Mouse (Mus musculus) G1E (cell line): ENCODE measurements around the gene Clpb. TPM values are rescaled to one million over a fixed set of nuclear protein-coding genes. Genes with fewer than 3 reads are reported as not detected.

Experiments used
- ATAC-seq: 2 replicates; pipeline ENCODE4 v1.8.0; 2016; ENCODE audit warnings: mild to moderate bottlenecking; ENCODE audit not compliant: insufficient number of reproducible peaks, poor library complexity, low FRiP score, severe bottlenecking; ENCODE audit errors: extremely low read depth
- DNase-seq: peaks from one replicate; pipeline ENCODE4 v3.0.0; 2012; ENCODE audit warnings: low spot score
- H3K27me3 ChIP-seq: 2 replicates; pipeline ENCODE4 v1.6.1; 2012; ENCODE audit warnings: mild to moderate bottlenecking, low read length, inconsistent platforms; ENCODE audit not compliant: insufficient read depth
- H3K36me3 ChIP-seq: replicated peaks from 2 replicates; pipeline ENCODE3; 2012; ENCODE audit warnings: mild to moderate bottlenecking, inconsistent platforms
- H3K4me1 ChIP-seq: 2 replicates; pipeline ENCODE4 v1.6.1; 2012; ENCODE audit warnings: low read depth, low read length, inconsistent platforms, mixed read lengths; ENCODE audit not compliant: insufficient read depth
- H3K4me3 ChIP-seq: 2 replicates; pipeline ENCODE4 v1.5.1; 2012; ENCODE audit warnings: low read depth, mild to moderate bottlenecking, inconsistent platforms, low read length, moderate library complexity, mixed read lengths
- H3K9me3 ChIP-seq: replicated peaks from 2 replicates; pipeline ENCODE4 v1.6.1; 2012; ENCODE audit warnings: inconsistent platforms
- CTCF ChIP-seq: IDR thresholded peaks from 2 replicates; pipeline ENCODE4 v1.5.1; 2012; ENCODE audit warnings: low read depth, low read length, inconsistent platforms, mixed read lengths
- GATA1 ChIP-seq: IDR thresholded peaks from 2 replicates; pipeline ENCODE4 v1.6.1; 2012; ENCODE audit warnings: borderline replicate concordance, low read length, inconsistent platforms, mixed read lengths
- GATA2 ChIP-seq: IDR thresholded peaks from 2 replicates; pipeline ENCODE4 v1.6.1; 2012; ENCODE audit warnings: low read depth, low read length, inconsistent platforms, borderline replicate concordance
- POLR2AphosphoS5 ChIP-seq: IDR thresholded peaks from 2 replicates; pipeline ENCODE4 v1.6.1; 2012; ENCODE audit warnings: low read depth, low read length, inconsistent platforms; ENCODE audit not compliant: insufficient replicate concordance
- TAL1 ChIP-seq: conservative IDR thresholded peaks from 2 replicates; pipeline ENCODE4 v1.6.1; 2012; ENCODE audit warnings: low read depth, low read length, inconsistent platforms, mixed read lengths
- polyA plus RNA-seq: library from polyadenylated mRNA; stranded (reverse); fragments of >175 nt; gene quantifications from 2 replicates; pipeline ENCODE4 v1.2.3, GENCODE M21; 2012
- total RNA-seq, 2 experiments: library from RNA; stranded (forward) in 1 of 2; stranded (reverse) in 1 of 2; fragments of 200-1000 nt in 1 of 2; fragments of >200 nt in 1 of 2; fragmentation: Nextera tagmentation in 1 of 2; gene quantifications; 2 replicates each; pipeline ENCODE4 v1.2.3; 2014 to 2017

Clpb gene
- total and polyA plus RNA-seq, 3 experiments = 17.5 to 23.1 (median 20.2) TPM

DNA sequence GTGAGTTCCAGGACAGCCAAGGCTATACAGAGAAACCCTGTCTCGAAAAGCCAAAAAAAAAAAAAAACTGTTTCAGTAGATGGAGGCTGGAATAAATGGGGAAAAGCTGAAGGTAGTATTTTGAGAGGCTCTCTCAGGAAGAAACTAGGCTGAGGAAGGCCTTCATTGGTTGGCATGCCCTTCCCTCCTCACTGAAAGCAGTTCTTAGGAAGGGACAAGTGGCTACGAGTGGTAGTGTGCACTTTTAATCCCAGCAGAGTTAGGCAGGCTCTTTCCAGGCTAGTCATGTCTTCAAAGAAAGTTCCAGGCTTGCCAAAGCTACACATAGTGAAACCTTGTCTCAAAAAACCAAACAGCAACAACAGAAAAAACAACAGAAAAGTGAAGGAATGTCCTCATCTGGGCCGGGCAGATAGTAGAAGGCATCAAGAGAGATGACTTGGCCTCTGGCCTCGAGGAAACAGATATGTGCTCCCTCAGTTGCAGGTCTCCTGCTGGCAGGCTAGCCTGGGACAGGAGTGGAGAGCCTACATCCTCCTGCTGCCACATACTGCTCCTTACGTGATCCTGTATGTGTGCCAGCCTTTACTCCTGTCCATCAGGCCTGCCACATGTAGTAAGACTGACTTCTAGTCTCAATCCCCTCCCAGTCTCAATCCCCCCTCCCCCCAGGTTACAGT, 8.3 kb downstream of the Clpb start:
- no peak for DNase-seq

DNA sequence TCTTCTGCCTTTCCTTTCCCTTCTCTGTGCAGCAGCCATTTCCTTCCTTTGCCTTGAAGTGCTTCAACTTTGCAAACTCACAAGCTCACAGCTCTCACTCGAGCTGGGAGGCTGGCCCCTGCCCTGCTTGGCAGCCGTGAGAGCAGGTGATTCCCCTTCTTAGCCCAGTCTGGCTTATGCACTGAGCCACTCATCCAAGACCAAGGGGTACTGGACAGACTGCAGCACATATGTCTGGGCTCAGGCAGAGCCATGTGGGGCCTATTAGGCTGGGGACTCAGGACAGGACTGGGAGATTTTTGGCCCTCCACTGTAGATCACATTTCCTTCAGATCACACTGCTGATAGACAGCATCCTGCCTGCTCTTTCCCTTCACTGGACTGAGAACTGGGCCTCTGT, 10.1 kb downstream of the Clpb start:
- Histone ChIP-seq H3K4me1 (peaks cover 2% of the 10 kb centered on the region; the same call in 1 of the 2 replicates), H3K36me3 (peaks cover 62% of the 10 kb centered on the region), H3K27me3 (no peaks in the 10 kb centered on the region), H3K9me3 (no peaks in the 10 kb centered on the region), H3K4me3 (no peak overlapping the region)
- ATAC-seq = no peak
- TF ChIP-seq POLR2AphosphoS5 (no peak), TAL1 (no peak), GATA2 (no peak), GATA1 (no peak), CTCF (no peak)
- no peak for DNase-seq

More for the DNA sequence above, 8.3 kb downstream of the Clpb start:
- no peak for TF ChIP-seq CTCF
- no peak for TF ChIP-seq GATA1
- TF ChIP-seq POLR2AphosphoS5 = no peak
- TF ChIP-seq GATA2 = no peak
- TF ChIP-seq TAL1 = no peak
- Histone ChIP-seq H3K9me3 (no peaks in the 10 kb centered on the region), H3K36me3 (peaks cover 68% of the 10 kb centered on the region), H3K27me3 (no peaks in the 10 kb centered on the region), H3K4me3 (no peak overlapping the region), H3K4me1 (peaks cover 2% of the 10 kb centered on the region; the same call in 1 of the 2 replicates)
- no peak for ATAC-seq

- Histone ChIP-seq H3K4me1 (peaks cover 7% of the 10 kb centered on the region), H3K4me3 (no peak overlapping the region), H3K36me3 (peaks cover 57% of the 10 kb centered on the region), H3K9me3 (no peaks in the 10 kb centered on the region), H3K27me3 (no peaks in the 10 kb centered on the region)
- DNase-seq (no peak), ATAC-seq (no peak)
- TF ChIP-seq GATA1 (no peak), POLR2AphosphoS5 (no peak), TAL1 (no peak), GATA2 (no peak), CTCF (no peak)
These were observed 12.8 kb downstream of the Clpb start for GRCm38 (mm10) chr7:101676033-101676761.

- Histone ChIP-seq H3K36me3 (peaks cover 55% of the 10 kb centered on the region), H3K27me3 (no peaks in the 10 kb centered on the region), H3K4me1 (peaks cover 14% of the 10 kb centered on the region), H3K4me3 (no peak overlapping the region), H3K9me3 (no peaks in the 10 kb centered on the region)
- no peak for TF ChIP-seq CTCF
- TF ChIP-seq GATA1 = no peak
- no peak for TF ChIP-seq GATA2
- no peak for TF ChIP-seq POLR2AphosphoS5
- TF ChIP-seq TAL1 = no peak
- ATAC-seq = no peak
- DNase-seq = no peak
These were observed 13.4 kb downstream of the Clpb start for GRCm38 (mm10) chr7:101676762-101677308.

- Histone ChIP-seq H3K4me3 (no peak overlapping the region), H3K27me3 (no peaks in the 10 kb centered on the region), H3K4me1 (peaks cover 18% of the 10 kb centered on the region), H3K9me3 (no peaks in the 10 kb centered on the region), H3K36me3 (peaks cover 43% of the 10 kb centered on the region)
- TF ChIP-seq CTCF (peak; percentile 40), POLR2AphosphoS5 (no peak)
- ATAC-seq (peak; percentile 22; the same call in 1 of the 2 replicates), DNase-seq (peak; percentile 49)
These were observed 16.2 kb downstream of the Clpb start for GRCm38 (mm10) chr7:101679591-101679990.

DNA sequence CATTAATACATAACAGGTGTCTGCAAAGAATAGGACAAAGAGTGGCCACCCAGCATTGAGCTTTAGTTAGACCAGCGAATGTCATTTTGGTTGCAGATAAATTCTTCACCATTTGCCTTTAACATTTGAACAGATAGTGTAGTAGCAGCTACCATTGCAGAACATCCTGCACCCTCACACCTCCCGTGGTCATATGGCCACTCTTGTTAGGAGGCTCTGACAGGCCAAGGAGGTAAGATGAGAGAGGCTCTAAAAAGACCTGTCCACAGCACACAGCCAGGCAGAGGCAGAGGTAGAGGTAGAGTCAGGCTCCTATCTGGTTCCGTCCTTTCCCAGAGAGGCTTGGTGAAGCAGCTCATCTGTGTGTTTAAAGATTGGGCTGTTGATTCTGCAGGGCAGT, 17.5 kb downstream of the Clpb start:
- Histone ChIP-seq H3K27me3 (no peaks in the 10 kb centered on the region), H3K4me3 (no peak overlapping the region), H3K36me3 (peaks cover 39% of the 10 kb centered on the region), H3K9me3 (no peaks in the 10 kb centered on the region), H3K4me1 (peaks cover 18% of the 10 kb centered on the region)
- ATAC-seq = no peak
- DNase-seq = no peak
- TF ChIP-seq TAL1 (no peak), CTCF (no peak), GATA2 (no peak), POLR2AphosphoS5 (no peak), GATA1 (no peak)
